Mouse (Mus musculus): Measurements from ENCODE around the gene Arhgef28. TPM values are rescaled to one million over a fixed set of nuclear protein-coding genes. Genes with fewer than 3 reads are reported as not detected.

The Arhgef28 gene
- total and polyA plus RNA-seq, 2 experiments from 2014 or later: 21.9 to 28.4 TPM

DNA sequence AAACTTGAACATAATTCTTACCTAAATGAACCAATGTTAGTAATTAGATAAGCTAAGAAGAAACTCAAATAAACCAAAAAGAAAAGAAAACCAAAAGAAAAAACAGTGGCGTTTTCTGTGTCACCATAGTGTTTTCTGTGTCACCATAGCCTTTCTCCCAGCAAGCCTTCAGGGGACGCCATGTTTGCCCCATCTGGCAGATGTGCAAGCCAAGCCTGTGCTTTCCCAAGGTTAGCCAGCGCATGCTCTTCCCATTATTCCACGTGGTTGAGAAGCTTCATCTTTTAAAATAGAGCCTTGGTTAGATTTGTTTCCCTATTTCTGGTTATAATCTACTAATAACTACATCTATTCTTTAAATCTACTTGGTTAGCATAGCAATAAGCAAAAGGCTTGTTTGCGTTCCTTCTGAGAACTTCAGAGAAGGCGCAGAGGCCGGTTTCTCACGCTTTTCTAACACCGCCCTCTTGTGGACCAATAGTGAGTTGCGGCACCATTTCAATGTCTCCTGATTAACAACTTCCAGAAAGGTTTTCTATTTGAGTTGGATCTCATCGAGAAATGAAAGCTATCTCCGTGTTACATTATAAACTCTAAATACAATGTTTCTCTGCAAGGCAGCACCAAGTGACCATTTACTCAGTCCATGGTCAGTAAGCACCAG is 33.9 kb upstream of the Arhgef28 start:
- no peak overlapping the region for H3K27ac ChIP-seq
- no peaks in the 10 kb centered on the region for H3K27me3 ChIP-seq (ENCODE audit: insufficient read depth, low read length)
- H3K36me3 ChIP-seq (ENCODE audit: insufficient read depth, low read length): no peaks in the 10 kb centered on the region
- 18% methylated on average over 12 of the region's 12 CpGs for WGBS
- no peak overlapping the region for H3K4me2 ChIP-seq (ENCODE audit: low read depth, low read length)
- no peak for ATAC-seq
- H3K9ac ChIP-seq (replicated peaks; ENCODE audit: low read length): no peak overlapping the region
- H3K4me1 ChIP-seq (ENCODE audit: insufficient read depth, low read length): no peaks in the 10 kb centered on the region
- no peaks in the 10 kb centered on the region for H3K9me3 ChIP-seq (ENCODE audit: low read length)
- H3K4me3 ChIP-seq (ENCODE audit: low read length): no peak overlapping the region
- peak; percentile 89 for DNase-seq (ENCODE audit: low spot score)
- TF ChIP-seq CTCF (IDR thresholded peaks at IDR 0.05; ENCODE audit: low read depth): peak; percentile 90

DNA sequence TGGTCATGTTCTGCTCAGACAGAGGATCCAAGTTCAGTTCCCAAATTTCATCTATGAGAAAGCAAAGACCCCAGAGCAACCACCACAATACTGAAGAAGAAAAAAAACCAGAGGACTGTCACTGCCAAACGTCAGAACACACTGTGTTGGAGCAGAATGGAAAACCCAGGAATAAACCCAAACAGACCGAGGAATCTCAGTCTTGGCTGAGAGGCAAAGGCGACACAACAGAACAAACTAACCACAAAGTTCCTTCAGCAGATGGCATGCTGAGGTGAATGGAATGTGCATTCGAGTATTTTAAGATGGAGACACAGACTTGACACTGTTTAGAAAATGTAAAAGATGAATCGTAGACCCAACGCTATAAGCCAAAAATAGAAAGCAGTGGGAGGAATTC is 29.2 kb upstream of the Arhgef28 start:
- Histone ChIP-seq H3K4me2 (ENCODE audit: low read depth, low read length) (no peak overlapping the region), H3K4me3 (ENCODE audit: low read length) (no peak overlapping the region), H3K9ac (replicated peaks; ENCODE audit: low read length) (no peak overlapping the region), H3K36me3 (ENCODE audit: insufficient read depth, low read length) (no peaks in the 10 kb centered on the region), H3K9me3 (ENCODE audit: low read length) (no peaks in the 10 kb centered on the region), H3K27ac (no peak overlapping the region), H3K27me3 (ENCODE audit: insufficient read depth, low read length) (no peaks in the 10 kb centered on the region), H3K4me1 (ENCODE audit: insufficient read depth, low read length) (no peaks in the 10 kb centered on the region)
- no peak for ATAC-seq
- no peak for TF ChIP-seq CTCF (IDR thresholded peaks at IDR 0.05; ENCODE audit: low read depth)
- 74% methylated on average over 6 of the region's 6 CpGs for WGBS
- no peak for DNase-seq (ENCODE audit: low spot score)

DNA sequence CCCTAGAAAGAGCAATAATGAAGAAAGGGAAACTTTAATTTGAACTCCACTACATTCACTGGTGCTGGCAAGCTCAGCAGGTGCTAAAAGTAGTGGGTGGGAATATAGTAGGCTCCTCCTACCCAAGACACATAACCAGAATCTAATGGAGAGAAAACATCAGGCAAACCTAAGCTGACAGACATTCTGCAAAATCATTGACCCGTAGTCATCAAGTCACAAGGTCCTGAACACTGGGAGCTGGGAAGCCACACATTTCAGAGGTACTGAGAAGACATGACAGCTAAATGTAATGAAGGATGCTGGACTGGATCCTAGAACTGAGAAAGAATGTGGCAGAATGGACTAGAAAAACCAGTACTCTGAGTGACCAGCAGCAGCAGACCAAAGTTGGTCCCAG is 24.3 kb upstream of the Arhgef28 start:
- Histone ChIP-seq H3K4me1 (ENCODE audit: insufficient read depth, low read length) (no peaks in the 10 kb centered on the region), H3K27ac (no peak overlapping the region), H3K9me3 (ENCODE audit: low read length) (no peaks in the 10 kb centered on the region), H3K9ac (replicated peaks; ENCODE audit: low read length) (no peak overlapping the region), H3K27me3 (ENCODE audit: insufficient read depth, low read length) (no peaks in the 10 kb centered on the region), H3K4me2 (ENCODE audit: low read depth, low read length) (no peak overlapping the region), H3K4me3 (ENCODE audit: low read length) (no peak overlapping the region), H3K36me3 (ENCODE audit: insufficient read depth, low read length) (no peaks in the 10 kb centered on the region)
- DNase-seq (ENCODE audit: low spot score) (no peak), ATAC-seq (no peak)
- TF ChIP-seq CTCF (IDR thresholded peaks at IDR 0.05; ENCODE audit: low read depth): no peak
- WGBS: 83% methylated on average over 1 of the region's 1 CpGs

DNA sequence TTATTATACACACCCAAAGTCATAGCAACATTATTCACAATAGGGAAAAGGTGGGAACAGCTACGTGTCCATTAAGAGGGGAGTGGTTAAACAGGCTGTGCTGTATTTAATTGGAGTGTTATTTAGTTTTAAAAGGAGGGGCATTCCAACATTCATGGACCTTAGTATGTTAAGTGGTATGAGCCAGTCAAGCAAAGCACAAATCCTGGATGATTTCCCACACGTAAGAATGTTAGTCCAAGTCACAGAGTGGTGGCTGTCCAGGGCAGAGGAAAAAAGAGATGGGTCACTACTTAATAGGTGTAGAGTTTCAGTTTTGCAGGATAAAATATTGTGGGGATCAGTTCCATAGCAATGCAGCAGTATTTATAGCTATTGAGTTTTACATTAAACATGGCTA is 20.0 kb upstream of the Arhgef28 start:
- no peaks in the 10 kb centered on the region for H3K27me3 ChIP-seq (ENCODE audit: insufficient read depth, low read length)
- H3K27ac ChIP-seq: no peak overlapping the region
- no peak for TF ChIP-seq CTCF (IDR thresholded peaks at IDR 0.05; ENCODE audit: low read depth)
- H3K9me3 ChIP-seq (ENCODE audit: low read length): no peaks in the 10 kb centered on the region
- WGBS: 70% methylated on average over 2 of the region's 2 CpGs
- H3K9ac ChIP-seq (replicated peaks; ENCODE audit: low read length): no peak overlapping the region
- DNase-seq (ENCODE audit: low spot score): no peak
- no peaks in the 10 kb centered on the region for H3K4me1 ChIP-seq (ENCODE audit: insufficient read depth, low read length)
- no peak overlapping the region for H3K4me2 ChIP-seq (ENCODE audit: low read depth, low read length)
- ATAC-seq: no peak
- H3K4me3 ChIP-seq (ENCODE audit: low read length): no peak overlapping the region
- no peaks in the 10 kb centered on the region for H3K36me3 ChIP-seq (ENCODE audit: insufficient read depth, low read length)

DNA sequence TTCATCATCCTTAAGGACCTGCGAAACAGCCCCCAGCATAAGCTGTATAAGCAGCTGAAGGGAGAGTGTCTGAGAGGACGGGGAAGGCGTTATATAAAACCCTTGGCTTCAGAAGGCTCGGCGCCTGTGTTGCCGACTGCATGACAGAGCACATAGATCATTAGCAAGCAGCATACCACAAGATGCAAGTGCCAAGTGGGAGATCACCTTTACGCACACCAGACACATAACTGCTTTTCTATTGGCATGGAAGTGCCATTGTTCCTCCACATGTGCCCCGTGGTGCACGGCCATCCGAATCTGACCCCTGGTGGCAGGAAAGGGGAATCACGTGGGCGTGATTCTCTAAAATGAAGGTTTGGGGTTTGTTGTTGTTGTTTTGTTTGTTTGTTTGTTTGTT is 16.6 kb upstream of the Arhgef28 start:
- TF ChIP-seq CTCF (IDR thresholded peaks at IDR 0.05; ENCODE audit: low read depth): peak; percentile 92
- WGBS: 37% methylated on average over 12 of the region's 12 CpGs
- Histone ChIP-seq H3K4me1 (ENCODE audit: insufficient read depth, low read length) (no peaks in the 10 kb centered on the region), H3K4me3 (ENCODE audit: low read length) (no peak overlapping the region), H3K36me3 (ENCODE audit: insufficient read depth, low read length) (no peaks in the 10 kb centered on the region), H3K27me3 (ENCODE audit: insufficient read depth, low read length) (no peaks in the 10 kb centered on the region), H3K27ac (no peak overlapping the region), H3K9me3 (ENCODE audit: low read length) (no peaks in the 10 kb centered on the region), H3K9ac (replicated peaks; ENCODE audit: low read length) (no peak overlapping the region), H3K4me2 (ENCODE audit: low read depth, low read length) (no peak overlapping the region)
- ATAC-seq (peak; percentile 59), DNase-seq (ENCODE audit: low spot score) (peak; percentile 66)

DNA sequence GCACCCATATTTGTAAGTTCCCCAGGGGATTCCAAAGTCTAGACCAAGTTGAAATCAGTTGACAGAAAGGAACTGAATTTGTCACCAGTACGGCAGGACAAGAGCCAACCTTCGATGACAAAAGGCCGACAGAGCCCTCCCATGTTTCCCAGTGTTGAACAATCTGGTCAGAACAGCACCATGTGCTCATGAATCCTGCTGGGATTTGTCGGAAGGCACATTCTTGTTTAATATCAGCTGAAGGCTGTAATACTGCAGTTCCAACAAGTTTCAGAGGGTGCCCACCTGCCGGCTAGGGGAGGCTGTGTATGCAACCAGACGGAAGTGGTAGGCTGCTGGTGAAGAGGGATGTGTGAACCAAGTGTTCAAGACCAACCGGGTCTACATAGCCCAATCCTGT is 3.9 kb upstream of the Arhgef28 start:
- H3K9me3 ChIP-seq (ENCODE audit: low read length): no peaks in the 10 kb centered on the region
- WGBS: 82% methylated on average over 7 of the region's 7 CpGs
- no peak overlapping the region for H3K4me3 ChIP-seq (ENCODE audit: low read length)
- no peak for TF ChIP-seq CTCF (IDR thresholded peaks at IDR 0.05; ENCODE audit: low read depth)
- no peak overlapping the region for H3K27ac ChIP-seq
- no peak overlapping the region for H3K9ac ChIP-seq (replicated peaks; ENCODE audit: low read length)
- ATAC-seq (no peak), DNase-seq (ENCODE audit: low spot score) (no peak)
- no peaks in the 10 kb centered on the region for H3K4me1 ChIP-seq (ENCODE audit: insufficient read depth, low read length)
- no peaks in the 10 kb centered on the region for H3K27me3 ChIP-seq (ENCODE audit: insufficient read depth, low read length)
- H3K4me2 ChIP-seq (ENCODE audit: low read depth, low read length): no peak overlapping the region
- H3K36me3 ChIP-seq (ENCODE audit: insufficient read depth, low read length): no peaks in the 10 kb centered on the region

DNA sequence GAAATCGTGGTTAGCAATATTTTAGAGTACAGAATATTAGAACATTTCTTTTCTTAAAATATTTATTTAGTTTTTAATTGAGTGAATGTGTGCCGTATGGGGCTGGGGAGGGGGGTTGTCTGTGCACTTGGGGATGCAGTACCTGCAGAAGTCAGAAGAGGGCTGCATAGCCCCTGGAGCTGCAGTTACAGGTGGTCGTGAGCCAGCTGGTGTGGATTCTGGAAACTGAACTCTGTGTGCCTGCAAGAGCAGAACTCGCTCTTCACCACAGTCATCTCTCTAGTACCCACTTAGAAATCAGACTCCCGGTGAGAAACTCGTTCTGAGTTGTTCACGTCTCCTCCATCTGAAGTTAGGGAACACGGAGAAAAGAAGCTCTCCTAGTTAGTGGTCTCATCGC is 2.6 kb upstream of the Arhgef28 start:
- WGBS: 41% methylated on average over 9 of the region's 9 CpGs
- peak; percentile 77 for TF ChIP-seq CTCF (IDR thresholded peaks at IDR 0.05; ENCODE audit: low read depth)
- no peak overlapping the region for H3K4me3 ChIP-seq (ENCODE audit: low read length)
- H3K4me1 ChIP-seq (ENCODE audit: insufficient read depth, low read length): no peaks in the 10 kb centered on the region
- H3K9me3 ChIP-seq (ENCODE audit: low read length): no peaks in the 10 kb centered on the region
- no peaks in the 10 kb centered on the region for H3K27me3 ChIP-seq (ENCODE audit: insufficient read depth, low read length)
- DNase-seq (ENCODE audit: low spot score) (peak; percentile 72), ATAC-seq (no peak)
- H3K9ac ChIP-seq (replicated peaks; ENCODE audit: low read length): no peak overlapping the region
- H3K27ac ChIP-seq: no peak overlapping the region
- no peaks in the 10 kb centered on the region for H3K36me3 ChIP-seq (ENCODE audit: insufficient read depth, low read length)
- H3K4me2 ChIP-seq (ENCODE audit: low read depth, low read length): no peak overlapping the region

Measured in hindbrain, postnatal 0 days (tissue).